Mouse (Mus musculus): ENCODE measurements around the gene Coq6.
"Not testable (repeated sequence)": the region's sequence is repeated elsewhere in the genome, so short reads cannot be mapped to it uniquely, and the experiment has no call there.

Gene Coq6

DNA sequence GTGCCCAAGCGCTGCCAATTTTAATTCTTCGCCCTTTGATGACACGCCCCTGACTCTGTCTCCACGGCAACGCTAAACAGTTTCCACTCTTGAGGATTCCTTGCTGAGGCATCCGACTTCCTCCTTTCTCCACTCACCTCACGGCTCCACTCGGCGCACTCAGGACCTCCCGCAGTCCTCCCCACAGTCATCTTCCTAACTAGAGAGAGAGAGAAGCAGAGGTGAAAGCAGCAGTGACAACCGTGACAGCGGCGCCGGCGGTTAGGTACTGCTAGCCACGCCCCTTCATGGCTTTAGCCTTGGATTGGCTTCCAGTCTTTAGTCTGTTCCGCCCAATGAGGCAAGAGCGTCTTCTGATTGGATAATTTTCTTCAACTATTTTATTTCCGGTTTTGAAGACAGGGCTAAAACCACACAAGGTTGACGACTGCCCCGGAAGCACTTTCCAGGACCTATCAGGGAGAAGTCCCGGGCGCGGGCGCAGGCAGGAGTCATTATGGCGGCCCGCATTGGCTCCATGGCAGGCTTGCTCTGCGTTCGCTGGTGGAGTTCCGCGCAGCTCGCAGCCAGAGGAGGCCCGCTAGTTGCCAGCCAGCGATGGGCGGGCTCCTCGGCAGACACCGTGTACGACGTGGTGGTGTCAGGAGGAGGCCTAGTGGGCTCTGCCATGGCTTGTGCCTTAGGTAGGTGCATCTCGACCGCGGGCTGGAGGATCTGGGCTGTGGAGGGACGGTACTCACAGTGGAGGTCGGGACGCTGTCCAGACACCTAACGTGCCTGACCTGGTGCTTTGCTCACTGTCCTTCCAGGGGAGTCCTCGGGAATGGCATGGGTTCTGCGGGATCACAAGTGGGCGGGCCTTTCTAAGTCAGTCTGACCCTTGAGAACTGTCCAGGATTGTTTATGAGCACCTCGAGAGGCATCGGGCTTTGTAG, at the start of gene Coq6, which contains the start of gene Fam161b:
Gene Coq6 (plus strand): TSS at position 103 of the 935 bp plus-strand sequence.
Gene Fam161b (minus strand): TSS at position 279 of the 935 bp plus-strand sequence.
- DNase-seq (ENCODE audit: low read depth, low spot score): peak; percentile 92

DNA sequence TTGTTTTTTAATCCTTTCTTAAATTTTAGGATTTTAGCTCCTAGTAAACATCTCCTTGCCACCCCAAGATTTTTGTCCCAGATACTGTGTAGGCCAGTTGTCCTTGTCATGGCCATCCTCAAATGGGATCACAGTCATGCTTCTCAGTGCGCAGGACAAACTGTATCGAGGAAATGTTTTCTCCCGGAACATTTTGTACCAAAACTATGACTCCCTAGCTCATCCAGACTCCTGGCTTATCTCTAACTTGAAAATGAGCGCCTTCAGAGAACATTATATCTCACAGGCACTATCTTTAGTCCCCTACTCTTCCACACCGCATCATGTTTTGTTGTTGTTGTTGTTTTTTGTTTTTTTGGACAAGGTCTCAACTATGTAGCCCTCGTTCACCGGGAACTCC, 45.5 kb upstream of the Coq6 start:
- DNase-seq (ENCODE audit: low read depth, low spot score): no peak

DNA sequence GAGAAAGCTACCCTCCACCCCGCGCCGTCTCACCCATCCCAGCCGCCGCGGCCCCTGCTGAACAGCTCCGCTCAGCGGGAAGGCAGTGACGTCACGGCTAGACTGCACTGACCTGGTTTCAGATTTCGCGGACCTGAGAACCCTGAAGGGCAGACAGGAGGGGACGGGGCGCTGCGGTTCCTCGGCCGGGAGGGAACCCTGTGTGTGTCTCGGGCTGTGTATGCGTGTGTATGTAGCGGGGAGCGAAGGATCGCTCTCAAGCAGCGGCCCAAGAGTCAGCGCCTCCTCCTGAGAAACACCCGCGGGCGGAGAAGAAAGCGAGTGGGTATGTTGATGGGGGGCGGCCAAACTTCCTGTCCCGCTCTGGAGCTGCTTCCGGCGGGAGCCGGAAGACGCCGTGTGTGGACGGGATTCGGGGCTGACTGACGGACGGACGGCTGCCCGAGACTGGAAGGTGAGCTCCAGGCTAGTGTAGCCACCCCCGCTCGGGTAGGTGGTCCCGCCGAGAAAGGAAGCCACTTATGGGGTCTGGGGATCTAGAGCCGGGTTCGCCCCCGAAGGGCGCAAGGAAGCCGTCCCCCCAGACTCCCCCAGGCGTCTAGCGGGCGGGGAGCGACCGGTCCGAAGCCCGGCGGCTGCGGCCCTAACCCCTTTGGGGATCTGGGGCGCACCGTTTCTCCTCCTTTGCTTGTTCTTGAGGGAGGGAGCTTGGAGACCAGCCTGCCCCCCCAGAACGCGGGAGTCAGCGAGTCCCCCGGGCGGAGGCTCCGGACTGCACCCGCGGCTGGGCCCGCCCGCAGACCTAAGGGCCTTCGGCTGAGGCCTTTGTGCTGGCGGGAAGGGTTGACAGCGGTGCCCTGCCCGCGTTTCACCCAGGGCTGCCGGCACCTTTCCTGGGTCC, 44.5 kb upstream of the Coq6 start, which contains the start of gene Zfp410:
Gene Zfp410 (plus strand): TSS at position 132 of the 901 bp plus-strand sequence.
- DNase-seq (ENCODE audit: low read depth, low spot score): peak; percentile 88

DNA sequence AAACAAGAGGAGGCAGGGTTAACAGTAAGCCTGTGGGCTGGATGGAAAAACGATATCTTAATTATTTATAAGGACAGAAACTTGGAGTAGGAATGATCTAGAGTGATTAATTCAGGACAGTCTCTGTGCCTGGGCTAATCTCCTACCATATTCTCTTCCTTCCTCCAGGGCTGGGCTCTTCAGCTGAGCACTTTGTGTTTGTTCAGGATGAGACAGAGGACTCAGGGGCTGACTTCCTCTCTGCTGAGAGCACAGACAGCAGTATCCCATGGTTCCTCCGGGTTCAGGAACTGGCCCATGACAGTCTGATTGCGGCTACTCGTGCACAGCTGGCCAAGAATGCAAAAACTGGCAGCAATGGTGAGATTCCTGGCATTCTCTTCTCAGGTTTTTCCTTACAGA, 34.3 kb upstream of the Coq6 start:
- no peak for DNase-seq (ENCODE audit: low read depth, low spot score)

DNA sequence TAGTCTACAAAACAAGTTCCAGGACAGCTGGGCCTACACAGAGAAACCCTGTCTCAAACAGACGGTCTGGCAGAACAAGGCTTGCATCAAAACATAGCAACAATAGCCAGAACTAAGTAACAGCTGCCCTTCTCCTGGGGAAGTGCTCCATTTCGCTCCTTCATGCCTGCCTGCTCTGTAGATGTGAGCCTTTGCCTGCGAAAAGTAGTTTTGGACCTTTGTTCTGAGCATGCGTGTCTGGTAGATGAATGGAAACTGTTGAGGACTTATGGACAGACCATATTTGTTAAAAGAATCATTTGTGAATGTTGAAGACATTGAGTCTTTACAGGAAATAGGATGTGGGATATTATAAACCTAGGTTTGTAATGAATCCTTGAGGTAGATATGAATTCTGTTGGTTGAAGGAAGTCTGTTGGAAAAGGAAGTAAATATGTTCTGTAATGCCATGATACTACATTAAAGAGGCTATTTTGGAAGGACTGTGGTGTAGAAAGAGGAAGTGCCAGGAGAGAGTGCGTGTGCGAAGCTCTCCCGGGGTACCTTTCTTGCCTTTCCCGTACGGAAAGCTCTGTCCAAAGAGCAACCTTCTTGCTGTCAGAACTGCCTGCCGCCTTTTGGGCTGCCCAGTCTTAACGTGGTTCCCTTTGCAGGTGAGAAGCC, 24.4 kb upstream of the Coq6 start:
- no peak for DNase-seq (ENCODE audit: low read depth, low spot score)

DNA sequence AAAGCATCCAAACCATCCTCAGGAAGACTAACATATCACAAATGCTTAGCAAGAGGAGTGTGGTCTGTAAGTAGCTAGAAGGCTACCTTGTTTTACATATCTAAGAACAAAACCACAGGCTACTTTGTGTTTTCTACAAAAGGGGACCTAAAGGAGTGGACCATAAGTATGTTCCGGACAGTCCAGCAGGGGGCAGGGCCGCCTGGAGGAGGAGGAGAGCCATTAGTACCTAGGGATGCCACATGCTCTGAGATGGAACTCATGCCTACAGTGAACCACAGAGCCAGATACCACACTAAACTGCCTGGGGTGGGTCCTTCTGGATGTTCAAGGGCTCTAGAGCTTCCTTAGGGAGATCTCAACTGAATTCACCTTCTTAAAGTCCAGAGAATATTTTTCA, 14.3 kb upstream of the Coq6 start:
- peak; percentile 9 for DNase-seq (ENCODE audit: low read depth, low spot score)

DNA sequence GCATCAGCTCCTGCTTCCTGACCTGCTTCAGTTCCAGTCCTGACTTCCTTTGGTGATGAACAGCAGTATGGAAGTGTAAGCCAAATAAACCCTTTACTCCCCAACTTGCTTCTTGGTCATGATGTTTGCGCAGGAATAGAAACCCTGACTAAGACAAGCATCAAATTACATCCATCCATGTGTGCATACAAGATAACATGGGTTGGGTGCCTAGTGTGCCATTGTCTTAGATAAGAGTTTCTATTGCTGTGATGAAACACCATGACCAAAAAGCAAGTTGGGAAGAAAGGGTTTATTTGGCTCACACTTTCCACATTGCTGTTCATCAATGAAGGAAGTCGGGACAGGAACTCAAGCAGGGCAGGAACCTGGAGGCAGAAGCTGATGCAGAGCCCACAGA, 2.8 kb upstream of the Coq6 start:
- DNase-seq (ENCODE audit: low read depth, low spot score): not testable (repeated sequence)

DNA sequence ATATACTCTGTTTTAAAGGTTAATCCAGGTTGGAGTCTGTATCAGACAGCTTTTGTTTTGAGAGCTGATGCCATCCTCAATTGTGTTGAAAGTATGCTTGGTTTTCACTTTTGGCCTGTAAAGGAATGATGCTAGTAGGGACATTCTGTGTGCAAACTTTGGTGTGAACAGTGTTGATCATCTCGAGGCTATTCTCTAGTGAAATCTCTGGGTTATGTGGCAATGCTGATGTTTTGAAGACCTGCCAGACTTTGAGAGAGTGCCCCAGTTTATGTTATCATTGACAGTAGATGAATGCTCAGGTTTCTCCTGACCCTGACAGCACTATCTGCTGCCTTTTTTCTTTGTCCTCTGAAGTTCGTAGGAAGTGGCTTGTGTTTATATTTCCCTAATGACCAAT, 1.4 kb downstream of the Coq6 start:
- DNase-seq (ENCODE audit: low read depth, low spot score): no peak

DNA sequence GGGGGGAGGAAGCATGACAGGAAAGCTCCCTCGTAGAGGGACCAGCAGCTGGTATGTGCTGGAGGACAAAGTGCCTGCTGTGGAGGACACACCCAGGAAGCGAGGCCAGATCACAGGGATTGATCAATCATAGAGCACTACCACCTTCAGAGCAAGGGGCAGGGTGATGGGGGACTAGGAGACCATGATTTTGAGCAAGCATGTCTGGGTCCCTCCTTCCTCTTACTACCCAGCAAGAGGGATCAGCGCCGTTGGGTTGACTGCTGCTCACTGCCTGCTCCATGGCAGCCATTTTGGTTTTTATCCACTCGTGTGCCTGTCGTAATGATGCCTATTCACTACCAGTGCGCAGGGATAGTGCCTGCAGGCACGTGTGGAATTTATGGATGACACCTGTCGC, 2.8 kb downstream of the Coq6 start:
- no peak for DNase-seq (ENCODE audit: low read depth, low spot score)

DNA sequence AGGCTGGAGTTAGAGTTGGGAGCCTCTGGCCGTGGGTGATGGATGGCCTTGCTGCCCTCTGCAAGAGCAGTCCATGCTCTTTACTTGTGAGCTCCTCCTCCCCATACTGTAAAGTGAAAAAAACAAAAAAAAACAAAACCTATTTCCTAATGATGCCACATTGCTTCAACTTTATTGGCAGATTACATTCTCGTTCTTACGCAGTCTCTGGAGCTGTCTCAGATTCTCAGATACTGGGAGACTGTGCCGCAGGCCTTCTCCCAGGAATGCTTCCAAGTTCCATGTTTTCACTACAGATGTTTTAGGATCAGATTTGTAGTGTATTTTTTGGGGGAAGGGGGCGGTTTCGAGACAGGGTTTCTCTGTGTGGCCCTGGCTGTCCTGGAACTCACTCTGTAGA, 3.7 kb downstream of the Coq6 start:
- DNase-seq (ENCODE audit: low read depth, low spot score): no peak

DNA sequence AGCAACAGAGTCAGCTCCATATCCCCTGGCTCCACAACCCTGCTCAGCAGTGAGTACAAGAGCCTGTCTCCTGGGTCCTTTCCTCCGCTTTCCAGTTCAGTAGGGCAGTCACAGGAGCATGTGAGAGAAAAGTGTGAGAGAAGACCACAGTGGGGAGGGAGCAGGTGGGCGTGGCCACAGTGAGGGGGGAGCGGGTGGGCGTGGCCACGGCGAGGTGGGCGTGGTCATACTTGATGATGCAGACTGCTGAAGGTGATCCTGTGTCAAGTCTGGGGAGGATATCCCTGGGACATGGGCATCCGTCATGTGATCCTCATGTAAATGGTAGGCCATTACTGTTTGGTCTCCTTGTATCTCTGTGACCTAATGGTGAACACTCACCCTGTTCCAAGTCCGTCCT, 5.5 kb downstream of the Coq6 start:
- no peak for DNase-seq (ENCODE audit: low read depth, low spot score)

DNA sequence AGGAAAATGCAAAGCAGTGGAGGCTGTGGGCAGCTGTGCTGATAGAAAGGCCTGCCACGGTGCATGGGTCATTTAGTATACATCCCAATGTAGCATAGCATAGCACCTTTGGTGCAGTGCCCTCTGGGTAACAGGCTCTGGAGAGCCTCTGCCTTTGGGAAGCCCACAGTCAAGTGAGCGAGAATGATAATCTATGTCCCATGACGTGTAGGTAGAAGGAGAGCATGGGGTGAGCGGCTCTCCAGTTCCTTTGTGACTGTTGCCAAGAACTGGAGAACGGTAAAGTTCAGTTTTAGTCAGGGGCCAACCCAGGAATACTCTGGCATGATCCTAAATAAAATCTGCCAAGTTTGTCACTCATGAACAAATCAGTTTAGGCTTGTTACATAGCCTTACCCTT, 10.2 kb downstream of the Coq6 start:
- DNase-seq (ENCODE audit: low read depth, low spot score): no peak

DNA sequence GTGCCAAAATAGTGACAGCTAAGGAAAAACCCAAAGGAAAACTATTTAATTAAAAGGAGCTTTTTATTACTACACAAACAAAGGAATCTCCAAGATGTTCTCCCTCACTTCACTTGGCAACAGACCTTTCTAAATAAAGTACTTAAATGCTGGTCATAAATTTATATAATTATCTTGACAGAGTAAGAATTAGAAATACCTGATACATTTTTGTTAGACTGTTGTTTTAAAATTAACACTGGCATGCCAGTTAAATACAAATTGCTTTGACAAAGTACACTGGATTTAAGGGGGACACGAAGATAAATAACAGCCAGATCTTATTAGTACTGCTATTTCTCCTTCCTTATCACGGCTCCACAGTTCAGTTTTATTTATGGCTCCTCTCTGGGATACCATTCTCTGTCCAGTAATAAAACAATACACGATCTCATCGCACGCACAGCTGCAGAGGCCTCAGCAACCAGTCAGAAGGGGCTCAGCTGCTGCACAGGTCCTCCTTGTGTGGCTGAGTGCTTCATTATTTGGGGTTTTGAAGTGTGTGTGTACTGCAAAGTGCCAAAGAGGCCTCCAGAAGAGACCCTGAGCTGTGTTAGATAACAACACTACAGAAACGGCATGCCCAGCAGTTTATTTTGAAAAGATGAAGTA, 12.5 kb downstream of the Coq6 start:
- DNase-seq (ENCODE audit: low read depth, low spot score): no peak

DNA sequence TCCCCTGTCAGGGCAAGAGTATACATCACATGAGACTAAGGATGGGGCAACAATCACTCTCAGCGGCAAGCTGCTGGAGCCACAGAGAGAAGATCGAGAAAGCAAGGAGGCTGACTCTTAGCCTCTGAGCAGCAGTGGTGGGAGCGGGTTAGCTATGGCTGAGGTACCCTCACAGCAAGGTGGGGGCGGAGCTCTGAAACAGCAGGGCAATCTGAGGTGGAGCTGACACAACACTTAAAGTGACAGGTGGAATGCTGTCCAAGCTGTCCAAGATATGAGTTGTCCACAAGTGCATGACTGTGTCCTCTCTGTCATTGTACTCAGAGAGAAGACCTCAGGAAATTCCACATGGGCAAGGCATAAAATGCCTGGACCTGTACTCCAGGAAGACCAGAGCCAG, 20.9 kb downstream of the Coq6 start:
- no peak for DNase-seq (ENCODE audit: low read depth, low spot score)

DNA sequence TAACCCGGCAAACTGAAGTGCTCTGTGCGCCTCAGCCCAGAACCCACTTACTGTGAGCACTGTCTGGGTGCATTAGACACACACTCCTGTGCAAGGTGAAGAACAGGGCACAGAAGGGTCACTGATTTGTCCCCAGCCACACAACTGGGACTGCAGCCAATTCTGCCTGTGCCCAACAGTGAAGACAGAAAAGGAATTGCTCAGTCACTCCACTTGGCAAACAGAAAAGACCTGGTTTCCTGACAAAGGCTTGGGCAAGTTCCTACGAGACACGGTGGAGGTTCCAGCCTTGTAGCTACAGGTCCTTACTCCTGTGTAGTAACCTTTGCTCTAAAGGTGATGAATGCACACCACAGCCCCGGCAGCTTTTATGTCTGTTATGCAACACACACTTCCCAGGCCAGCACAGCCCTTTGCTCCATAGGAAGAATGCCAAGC, 23.2 kb downstream of the Coq6 start:
- no peak for DNase-seq (ENCODE audit: low read depth, low spot score)

DNA sequence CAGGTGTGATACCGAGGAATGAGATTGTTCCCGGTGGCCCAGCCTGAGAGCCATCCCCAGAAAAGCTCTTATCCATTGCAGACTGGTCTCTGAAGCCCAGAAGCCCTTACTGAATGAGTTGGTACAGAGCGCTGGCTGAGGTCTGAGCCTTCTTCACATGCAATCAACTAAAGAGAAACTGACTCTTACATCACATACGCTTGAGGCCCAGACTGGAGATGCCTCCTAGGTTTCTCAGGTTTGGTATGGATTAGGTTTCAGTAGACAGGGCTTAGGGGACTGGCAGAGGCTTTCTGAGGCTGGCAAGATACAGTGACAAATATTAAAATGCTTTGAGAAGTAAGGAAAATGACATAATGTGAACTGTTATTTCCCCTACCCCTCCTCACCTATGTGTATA, 24.0 kb downstream of the Coq6 start:
- DNase-seq (ENCODE audit: low read depth, low spot score): no peak

DNA sequence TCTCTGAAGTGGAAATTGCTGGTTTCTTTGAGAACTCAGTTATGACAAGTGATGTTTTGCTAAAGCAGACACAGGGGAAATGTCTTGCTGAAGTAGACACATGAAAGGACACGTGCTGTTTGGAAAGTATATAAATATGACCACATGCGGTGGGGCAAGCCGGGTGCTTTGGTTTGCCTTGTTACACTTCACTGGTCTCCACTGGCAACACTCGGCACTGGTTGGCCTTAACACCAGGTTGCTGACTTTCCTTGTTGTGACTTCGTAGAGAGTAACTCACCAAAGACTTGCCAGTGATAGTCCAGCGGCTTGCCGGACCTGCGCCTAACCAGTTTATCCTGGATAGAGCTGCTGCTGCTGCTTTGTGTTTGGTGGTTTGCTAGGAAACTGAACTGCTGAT, 26.6 kb downstream of the Coq6 start:
- no peak for DNase-seq (ENCODE audit: low read depth, low spot score)

DNA sequence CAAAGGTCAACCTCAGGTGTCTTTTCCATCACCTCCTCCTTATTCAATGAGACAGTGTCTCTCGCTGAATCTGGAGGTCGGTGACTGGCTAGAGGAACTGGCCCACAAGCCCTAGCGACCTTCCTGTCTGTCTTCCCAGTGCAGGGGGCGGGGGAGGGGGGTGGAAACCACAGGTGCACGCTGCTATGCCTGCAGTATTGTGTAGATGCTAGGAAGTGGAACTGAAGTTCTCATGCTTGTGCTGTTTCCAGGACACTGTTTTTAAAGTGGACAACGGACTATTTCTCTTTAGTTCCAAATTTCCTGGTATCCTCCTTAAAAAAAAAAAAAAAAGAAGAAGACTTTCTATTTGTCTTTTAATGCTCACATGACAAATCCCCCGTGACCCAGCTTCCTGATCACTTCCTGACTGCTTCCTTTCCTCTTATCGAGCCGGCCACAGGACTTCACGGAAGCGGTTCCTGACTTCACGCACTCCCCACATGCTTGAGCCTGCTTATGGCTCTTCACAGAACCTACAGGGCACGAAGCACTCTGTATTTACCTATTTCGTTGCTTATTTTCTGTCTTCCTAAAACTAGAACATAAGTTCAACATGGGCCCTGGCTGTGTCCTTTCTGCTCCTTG, 27.4 kb downstream of the Coq6 start:
- no peak for DNase-seq (ENCODE audit: low read depth, low spot score)

DNA sequence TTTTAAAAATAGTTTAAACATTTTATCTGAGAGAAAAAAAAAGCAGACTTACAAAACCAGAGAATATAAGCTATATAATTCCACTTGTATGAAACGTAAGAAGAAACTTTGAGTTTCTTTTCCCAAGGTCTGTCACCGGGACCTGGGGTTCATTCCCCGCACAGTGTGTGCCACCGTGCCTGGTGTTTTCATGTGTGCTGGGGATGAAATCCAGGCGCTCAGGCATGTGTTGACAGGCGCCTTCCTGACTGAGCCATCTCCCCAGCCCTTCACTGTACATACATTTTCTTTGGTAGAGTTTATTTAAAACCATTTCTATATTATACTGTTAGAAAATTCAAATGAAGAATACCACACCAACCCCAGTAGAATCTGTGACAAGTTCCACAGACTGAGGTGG, 28.9 kb downstream of the Coq6 start:
- no peak for DNase-seq (ENCODE audit: low read depth, low spot score)

DNA sequence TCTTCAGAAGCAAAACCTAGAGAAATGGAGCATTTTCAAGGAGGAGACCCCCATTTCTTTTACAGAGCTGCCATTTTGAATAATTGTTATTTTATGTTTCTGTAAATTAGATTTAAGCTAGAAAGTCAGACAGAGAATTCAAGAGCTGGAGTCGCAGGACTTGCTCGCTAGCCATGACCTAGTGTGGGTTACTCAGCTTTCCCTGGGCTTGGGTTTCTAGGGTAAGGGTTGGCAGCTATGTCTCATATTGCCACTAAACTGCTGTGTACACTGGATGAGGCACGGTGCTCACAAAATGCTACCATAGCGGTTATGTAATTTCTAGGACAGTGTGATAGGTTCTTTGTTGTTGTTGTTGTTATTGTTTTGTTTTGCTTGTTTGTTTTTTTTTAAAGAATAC, 31.2 kb downstream of the Coq6 start:
- DNase-seq (ENCODE audit: low read depth, low spot score): no peak

DNA sequence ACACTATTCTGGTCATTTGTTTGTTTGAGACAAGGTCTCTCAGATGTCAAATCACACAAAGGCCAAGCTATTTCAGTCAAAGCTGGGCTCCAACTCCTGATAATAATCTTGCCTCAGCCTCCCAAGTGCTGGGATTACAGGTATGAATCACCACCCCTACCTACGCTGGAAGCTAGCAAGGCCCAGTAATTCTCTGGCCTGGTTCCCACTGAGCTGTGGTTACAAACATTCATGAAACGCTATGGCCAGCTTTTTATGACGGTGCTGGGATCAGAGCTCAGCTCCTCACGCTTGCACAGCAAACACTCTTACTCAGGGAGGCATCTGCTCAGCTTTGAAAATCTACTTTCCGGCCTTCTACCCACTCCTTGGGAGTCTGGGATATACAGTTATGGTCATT, 32.4 kb downstream of the Coq6 start:
- DNase-seq (ENCODE audit: low read depth, low spot score): no peak

Measured in embryo, embryonic 11.5 days (tissue).